Mouse (Mus musculus) embryonic fibroblast, embryonic 13.5 days (primary cell): ENCODE measurements around the gene Stk4. TPM values are rescaled to one million over a fixed set of nuclear protein-coding genes. Genes with fewer than 3 reads are reported as not detected.

Experiments used
- H3K27ac ChIP-seq: 2 replicates; pipeline ENCODE4 v1.5.1; 2012; ENCODE audit warnings: low read length, control low read depth, inconsistent platforms; ENCODE audit not compliant: insufficient read depth
- H3K4me1 ChIP-seq: 2 replicates; pipeline ENCODE4 v1.6.1; 2011; ENCODE audit warnings: low read length; ENCODE audit not compliant: control insufficient read depth, insufficient read depth
- H3K4me3 ChIP-seq: 2 replicates; pipeline ENCODE4 v1.5.1; 2011; ENCODE audit warnings: mild to moderate bottlenecking, control low read depth, low read length; ENCODE audit not compliant: insufficient read depth
- CTCF ChIP-seq: IDR thresholded peaks from 2 replicates; pipeline ENCODE4 v1.5.1; 2011; ENCODE audit warnings: mild to moderate bottlenecking, control low read depth, low read length, moderate library complexity, borderline replicate concordance; ENCODE audit not compliant: insufficient read depth
- POLR2A ChIP-seq: IDR thresholded peaks from 2 replicates; pipeline ENCODE4 v1.6.1; 2011; ENCODE audit warnings: low read depth, mild to moderate bottlenecking, control low read depth, low read length, moderate library complexity
- polyA plus RNA-seq: library from polyadenylated mRNA; stranded (reverse); fragments of >200 nt; gene quantifications from 2 replicates; pipeline ENCODE4 v1.2.4, GENCODE M21; 2011; ENCODE audit warnings: low read depth; ENCODE audit not compliant: missing spikeins, insufficient read length

The Stk4 gene
- polyA plus RNA-seq, 1 experiment: 24.0 TPM

GRCm38 (mm10) chr2:164142021-164142420 lies 71.9 kb downstream of the Stk4 start:
- Histone ChIP-seq H3K4me3 (no peak overlapping the region), H3K27ac (no peak overlapping the region), H3K4me1 (peaks cover 6% of the 10 kb centered on the region; the same call in 1 of the 2 replicates)
- TF ChIP-seq POLR2A (no peak), CTCF (no peak)

DNA sequence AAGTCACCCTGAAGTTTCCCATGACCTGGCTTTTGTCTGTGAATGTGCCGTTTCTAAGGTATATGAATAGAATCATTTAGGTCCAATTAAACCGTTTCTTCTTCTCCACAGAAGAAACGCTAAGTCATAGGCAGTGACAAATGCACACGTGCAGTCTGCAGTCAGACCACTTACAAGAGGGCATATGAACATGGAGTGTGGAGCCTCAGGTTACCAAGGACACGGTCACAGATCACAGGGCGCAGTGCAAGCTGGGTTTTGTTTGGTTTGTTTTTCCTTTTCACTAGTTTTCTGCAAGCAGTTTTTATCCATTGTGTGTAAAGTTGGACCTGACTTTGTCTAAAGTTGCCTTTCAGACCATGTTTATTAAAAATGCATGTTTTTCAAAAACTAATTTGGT lies 73.9 kb downstream of the Stk4 start:
- no peak for TF ChIP-seq CTCF
- no peak for TF ChIP-seq POLR2A
- H3K27ac ChIP-seq: no peak overlapping the region
- peaks cover 6% of the 10 kb centered on the region; the same call in 1 of the 2 replicates for H3K4me1 ChIP-seq

DNA sequence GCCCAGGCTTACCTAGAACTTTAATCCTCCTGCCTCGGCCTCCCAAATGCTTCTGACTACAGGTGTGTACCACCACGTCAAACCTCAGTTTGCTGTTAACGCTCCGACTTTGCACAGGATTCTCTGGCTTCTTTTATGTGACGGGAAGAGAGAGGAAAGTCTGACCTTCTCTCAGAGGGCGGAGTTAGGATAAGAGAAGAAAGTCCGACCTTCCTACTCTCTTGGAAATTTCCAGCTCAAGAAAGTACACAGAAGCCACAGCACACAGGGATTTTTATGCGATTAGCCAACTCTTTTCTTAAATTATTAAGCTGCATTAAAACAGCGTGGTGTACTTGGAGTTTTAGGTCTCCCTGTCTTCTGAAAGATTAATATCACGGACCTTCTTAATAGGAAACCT lies 74.4 kb downstream of the Stk4 start:
- no peak overlapping the region for H3K27ac ChIP-seq

More for the DNA sequence above, 73.9 kb downstream of the Stk4 start:
- H3K4me3 ChIP-seq: no peak overlapping the region

DNA sequence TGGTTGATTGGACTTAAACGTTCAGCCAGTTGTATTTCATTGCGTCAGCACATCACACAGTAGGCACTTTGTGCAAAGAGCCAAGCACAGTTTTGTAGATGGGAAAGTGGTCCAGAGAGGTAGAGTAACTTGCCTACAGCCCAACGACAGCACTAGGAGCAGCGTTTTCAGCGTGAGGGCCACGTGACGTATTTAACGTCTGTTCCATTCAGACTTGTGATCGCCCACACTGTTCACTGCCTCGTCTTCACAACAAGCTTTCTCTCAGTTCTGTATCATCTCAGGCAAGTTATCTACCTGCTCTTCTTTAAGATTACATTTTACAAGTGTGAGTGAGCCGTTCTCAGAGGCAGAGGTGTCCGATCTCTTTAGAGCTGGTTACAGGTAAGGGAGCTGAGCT lies 76.4 kb downstream of the Stk4 start:
- TF ChIP-seq CTCF (no peak), POLR2A (no peak)
- H3K4me3 ChIP-seq: no peak overlapping the region
- peaks cover 5% of the 10 kb centered on the region for H3K4me1 ChIP-seq

More for the DNA sequence above, 74.4 kb downstream of the Stk4 start:
- Histone ChIP-seq H3K4me3 (no peak overlapping the region), H3K4me1 (peaks cover 6% of the 10 kb centered on the region; the same call in 1 of the 2 replicates)
- TF ChIP-seq CTCF (no peak), POLR2A (no peak)

DNA sequence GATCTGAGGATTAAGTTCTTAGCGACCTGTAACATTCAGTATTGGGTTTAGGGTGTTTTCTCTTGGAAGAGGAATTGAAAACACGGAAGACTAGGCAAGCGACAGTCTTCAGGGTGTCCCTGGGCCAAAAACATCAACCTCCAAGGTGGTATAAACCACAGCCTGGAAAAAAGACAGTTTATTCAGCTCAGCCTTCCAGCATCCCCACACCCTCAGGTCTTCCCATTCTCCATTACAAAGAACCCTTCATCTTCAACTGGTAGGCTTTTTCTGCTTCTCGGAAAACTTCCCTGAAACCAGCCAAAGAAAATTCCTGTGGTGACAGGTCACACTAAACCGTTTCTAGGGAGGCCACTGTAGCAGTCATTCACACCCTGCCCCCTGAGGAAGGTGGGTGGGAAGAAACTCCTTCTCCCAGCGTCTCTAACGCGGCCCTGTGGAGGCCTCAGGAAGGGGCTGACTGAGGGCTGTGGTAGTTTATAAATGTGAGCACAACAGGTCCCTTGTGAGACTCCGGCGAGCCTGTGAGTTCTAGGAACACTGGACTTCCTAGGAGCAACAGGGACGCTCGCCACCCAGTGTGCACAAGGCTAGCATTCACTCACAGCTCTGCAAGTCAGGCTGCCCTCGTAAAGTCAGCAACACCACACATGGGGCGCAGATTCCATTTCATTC lies 80.1 kb downstream of the Stk4 start:
- H3K4me3 ChIP-seq: no peak overlapping the region
- peaks cover 5% of the 10 kb centered on the region for H3K4me1 ChIP-seq
- H3K27ac ChIP-seq: peak overlapping the region; percentile 74
- TF ChIP-seq CTCF (no peak), POLR2A (no peak)

More for the DNA sequence above, 76.4 kb downstream of the Stk4 start:
- no peak overlapping the region for H3K27ac ChIP-seq

- Histone ChIP-seq H3K4me1 (peaks cover 5% of the 10 kb centered on the region), H3K27ac (no peak overlapping the region), H3K4me3 (no peak overlapping the region)
- TF ChIP-seq POLR2A: no peak
- no peak for TF ChIP-seq CTCF
Observed at GRCm38 (mm10) chr2:164152341-164152740, 82.2 kb downstream of the Stk4 start.

DNA sequence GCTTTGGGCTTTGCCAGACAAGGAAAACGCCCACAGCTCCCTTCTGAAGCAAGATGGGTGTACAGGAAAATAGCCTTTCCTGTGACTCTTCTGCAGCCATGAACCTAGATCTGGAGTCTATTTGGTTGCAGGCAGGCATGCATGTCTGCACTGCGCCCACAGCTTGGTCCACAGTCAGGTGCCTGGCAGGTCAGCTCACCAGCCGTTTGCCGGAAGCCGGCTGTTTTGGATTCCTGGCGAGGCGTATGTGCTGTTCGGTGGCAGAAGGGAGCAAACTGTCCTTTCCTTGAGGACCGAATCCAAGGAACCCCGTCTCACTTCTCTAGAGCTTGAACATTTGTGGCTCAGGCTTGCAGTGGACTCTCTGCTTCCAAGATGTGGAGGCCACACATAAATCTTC lies 83.9 kb downstream of the Stk4 start:
- peaks cover 5% of the 10 kb centered on the region for H3K4me1 ChIP-seq
- no peak overlapping the region for H3K27ac ChIP-seq
- H3K4me3 ChIP-seq: no peak overlapping the region
- TF ChIP-seq CTCF: no peak
- no peak for TF ChIP-seq POLR2A

DNA sequence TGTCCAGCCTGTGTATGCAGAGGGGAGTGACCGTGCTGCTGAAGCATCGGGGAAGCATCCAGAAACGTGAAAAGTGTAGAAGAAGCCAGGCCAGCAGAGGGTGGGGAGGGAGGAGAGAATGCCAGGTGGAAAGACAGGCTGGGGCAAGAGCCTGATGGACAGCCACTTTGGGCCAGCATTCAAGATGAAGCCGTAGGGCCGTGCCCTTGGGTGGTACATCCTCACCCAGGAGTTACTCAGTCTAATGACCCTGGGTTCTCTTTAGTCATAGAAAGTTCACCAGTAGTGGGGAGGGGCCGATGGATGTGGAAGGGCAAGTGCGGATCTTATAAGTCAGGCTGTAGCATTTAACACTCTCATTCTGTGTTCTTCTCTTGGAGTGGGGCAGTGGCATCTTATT lies 86.0 kb downstream of the Stk4 start:
- no peaks in the 10 kb centered on the region for H3K4me1 ChIP-seq
- TF ChIP-seq POLR2A (no peak), CTCF (no peak)
- no peak overlapping the region for H3K4me3 ChIP-seq
- H3K27ac ChIP-seq: no peak overlapping the region

DNA sequence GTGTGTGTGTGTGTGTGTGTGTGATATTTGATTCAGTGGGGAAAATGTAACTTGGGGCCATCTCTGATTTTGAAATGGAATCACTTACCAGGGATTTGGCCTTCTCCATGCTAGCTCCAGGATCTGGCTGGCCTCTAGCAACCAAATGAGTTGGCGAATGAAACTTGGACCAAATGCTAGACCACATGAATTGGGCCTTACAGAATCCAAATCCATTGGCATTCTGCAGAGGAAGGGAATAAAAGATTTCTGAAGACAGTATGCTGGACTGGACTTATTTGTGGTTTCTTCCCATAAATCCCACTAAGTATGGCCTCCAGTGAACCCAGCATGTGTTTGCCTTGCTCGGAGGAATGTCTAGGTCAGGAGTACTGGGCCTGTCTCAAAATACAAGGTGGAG lies 88.7 kb downstream of the Stk4 start:
- H3K4me1 ChIP-seq: no peaks in the 10 kb centered on the region
- no peak overlapping the region; the same call in 1 of the 2 replicates for H3K27ac ChIP-seq

DNA sequence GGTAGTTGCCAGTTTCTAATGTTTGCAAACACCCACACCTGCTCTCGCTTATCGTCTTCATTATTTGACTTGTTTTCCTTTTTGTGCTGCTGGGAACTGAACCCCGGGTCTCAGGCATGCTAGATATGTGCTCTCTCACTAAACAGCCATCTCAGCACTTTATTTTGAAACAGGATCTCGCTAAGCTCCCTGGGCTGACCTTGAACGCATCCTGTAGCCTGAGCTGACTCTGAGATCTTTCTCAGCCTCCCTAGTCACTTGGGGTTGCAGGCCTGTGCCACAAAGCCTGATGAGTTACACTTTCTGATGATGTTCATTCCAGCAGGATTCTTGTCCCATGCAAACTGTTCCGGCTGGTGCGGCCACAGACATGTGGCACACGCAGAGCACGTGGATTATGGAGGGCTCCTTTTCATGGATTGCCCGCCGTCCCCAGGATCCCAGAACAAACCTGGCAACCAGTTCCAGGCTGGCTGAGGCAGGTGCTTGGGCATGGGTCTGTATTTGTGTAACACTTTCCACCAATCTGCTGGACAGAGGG lies 91.5 kb downstream of the Stk4 start:
- TF ChIP-seq CTCF (no peak), POLR2A (no peak)
- H3K4me3 ChIP-seq: no peak overlapping the region
- H3K4me1 ChIP-seq: no peaks in the 10 kb centered on the region
- no peak overlapping the region for H3K27ac ChIP-seq

More for the DNA sequence above, 88.7 kb downstream of the Stk4 start:
- no peak overlapping the region for H3K4me3 ChIP-seq
- no peak for TF ChIP-seq POLR2A
